Mouse (Mus musculus) layer of hippocampus, adult 9-11 months (tissue): ENCODE data around the gene Znhit3.
A peak's percentile ranks its signal among the peaks of the same experiment; 100 is the strongest.

Experiments used
- DNase-seq: peaks from one replicate; pipeline ENCODE4 v3.0.0; 2022

The Znhit3 gene

DNA sequence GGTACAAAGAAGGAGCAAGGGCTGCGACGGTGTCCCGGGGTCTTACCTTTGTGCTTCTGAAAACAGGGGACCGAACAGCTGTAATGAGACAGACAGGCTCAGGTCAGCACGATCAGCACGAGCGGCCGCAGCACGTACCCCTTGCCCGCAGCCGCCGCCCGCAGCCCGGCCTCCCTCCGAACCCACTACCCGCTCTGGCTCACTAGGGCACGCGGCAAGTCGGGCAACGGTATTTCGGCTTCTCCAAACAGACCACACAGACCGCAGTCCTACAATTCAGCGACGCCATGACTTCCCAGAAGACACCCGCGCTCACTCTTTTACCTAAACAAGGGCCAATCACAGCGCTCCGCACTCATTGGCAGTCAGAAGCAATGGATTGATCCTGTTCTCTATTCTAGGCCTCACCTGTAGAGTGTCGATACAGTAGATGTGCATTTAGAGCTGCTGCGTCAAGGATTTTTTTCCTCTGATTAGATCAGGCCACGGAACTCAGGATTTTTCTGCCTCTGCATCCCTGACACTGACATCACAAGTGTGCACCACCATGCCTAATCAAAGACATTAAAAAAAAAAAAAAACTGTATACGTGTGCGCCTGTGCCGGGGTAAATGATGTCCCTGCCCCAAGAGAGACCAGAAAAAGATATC is at the start of gene Znhit3:
Znhit3 (minus strand) TSS at position 314 of the 650 bp plus-strand sequence.
- peak; percentile 94 for DNase-seq

DNA sequence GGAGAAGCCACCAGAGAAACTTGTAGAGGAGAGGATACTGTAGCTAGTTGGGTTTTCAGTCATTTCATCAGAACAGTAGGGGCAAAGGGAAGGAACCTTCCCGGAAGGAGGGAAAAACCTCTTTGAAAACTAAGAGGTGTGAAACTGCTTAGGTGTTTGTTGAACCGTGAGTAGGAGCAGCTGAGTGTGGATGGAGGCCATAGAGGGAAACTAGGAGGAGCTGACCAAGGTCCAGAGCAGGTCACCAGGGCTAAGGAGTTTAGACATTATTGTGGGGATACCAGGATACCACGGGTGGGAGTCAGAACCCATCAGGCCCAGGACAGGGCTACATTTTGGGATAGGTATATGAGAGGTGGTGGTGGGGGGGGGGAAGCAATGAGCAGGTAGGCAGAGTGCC is 47.4 kb upstream of the Znhit3 start:
- DNase-seq = no peak

GRCm38 (mm10) chr11:84962536-84962935 is 46.4 kb upstream of the Znhit3 start:
- DNase-seq = no peak

DNA sequence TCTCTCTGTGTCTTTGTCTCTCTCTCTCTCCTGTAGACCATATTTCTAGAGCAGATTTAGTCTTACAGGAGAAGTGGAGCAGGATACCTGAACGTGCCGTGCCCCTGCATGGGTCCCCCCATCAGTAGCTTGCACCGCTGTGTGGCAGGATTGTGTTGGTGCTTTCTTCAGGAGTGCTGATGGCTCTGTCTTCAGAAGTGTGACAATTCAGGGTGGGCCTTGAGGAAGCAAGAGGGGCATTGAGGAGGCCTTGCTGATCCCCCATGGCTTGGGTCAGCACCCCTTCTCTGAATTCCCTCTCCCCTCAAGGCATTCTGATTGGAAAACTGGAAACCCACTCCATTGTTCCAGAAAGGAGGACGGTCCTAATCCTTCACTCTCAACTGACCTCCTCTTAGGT is 45.4 kb upstream of the Znhit3 start:
- DNase-seq = no peak

DNA sequence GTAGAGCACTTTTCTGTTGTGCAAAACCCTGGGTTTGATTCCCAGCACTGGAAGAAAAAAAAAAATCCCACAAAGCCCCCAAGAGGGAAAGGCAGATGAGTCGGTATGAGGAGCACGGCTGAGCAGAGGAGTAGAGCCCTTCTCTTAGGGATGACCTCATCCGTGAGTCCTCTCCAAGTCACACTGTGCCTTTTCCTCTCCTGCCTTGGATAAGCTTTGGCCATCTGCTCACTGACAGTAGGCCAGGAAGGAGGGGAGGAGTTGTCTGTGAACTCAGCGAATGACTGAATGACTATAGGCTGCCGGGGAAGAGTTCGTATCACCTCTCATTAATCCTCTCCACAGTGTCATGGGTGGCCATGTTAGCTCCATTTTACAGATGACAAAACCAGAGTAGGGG is 44.6 kb upstream of the Znhit3 start:
- no peak for DNase-seq

GRCm38 (mm10) chr11:84960291-84960690 is 44.1 kb upstream of the Znhit3 start:
- DNase-seq = no peak

DNA sequence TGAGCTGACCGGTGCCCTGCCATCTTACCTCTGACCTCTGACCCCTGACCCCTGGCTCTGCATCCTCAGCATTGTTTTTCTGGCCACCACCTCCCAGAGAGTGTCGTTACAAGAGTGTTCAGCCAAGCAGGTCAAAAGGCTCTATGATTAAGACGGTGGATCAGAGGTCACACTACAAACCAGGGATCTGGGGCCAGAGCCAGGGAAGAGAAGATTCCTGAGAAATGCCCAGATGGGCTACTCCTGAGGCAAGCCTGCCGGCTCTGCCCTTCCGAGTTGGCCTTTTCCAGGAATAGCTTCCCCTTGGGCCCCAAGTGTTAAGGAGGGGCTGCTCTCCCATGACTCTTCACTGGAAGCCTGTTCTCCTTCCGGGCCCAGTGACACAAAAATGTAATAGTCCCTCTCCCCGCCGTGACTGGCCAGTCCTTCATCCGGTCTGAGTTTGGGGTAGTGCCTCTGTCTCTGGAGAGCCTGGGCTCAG is 43.6 kb upstream of the Znhit3 start:
- DNase-seq = no peak

DNA sequence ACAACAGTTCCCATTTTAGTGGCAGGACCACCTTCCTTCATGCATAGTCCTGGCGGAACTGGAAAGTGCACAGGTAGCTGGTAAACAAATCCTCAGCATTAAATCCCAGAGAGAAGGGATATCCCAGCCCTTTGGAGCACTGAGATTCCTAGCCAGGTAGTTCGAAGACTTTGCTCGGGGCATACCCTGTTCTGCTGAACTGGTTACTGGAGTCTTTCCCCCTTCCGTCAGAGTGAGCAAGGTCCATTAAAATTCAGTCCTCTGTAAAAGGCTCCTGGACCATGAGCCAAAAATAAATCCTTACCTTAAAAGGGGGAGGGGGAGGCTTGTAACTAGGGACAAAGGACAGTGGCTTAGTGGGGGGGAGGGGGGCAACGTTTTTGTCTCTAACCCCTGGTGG is 43.0 kb upstream of the Znhit3 start:
- DNase-seq = no peak

- no peak for DNase-seq
These were observed 42.1 kb upstream of the Znhit3 start for GRCm38 (mm10) chr11:84958271-84958630.

DNA sequence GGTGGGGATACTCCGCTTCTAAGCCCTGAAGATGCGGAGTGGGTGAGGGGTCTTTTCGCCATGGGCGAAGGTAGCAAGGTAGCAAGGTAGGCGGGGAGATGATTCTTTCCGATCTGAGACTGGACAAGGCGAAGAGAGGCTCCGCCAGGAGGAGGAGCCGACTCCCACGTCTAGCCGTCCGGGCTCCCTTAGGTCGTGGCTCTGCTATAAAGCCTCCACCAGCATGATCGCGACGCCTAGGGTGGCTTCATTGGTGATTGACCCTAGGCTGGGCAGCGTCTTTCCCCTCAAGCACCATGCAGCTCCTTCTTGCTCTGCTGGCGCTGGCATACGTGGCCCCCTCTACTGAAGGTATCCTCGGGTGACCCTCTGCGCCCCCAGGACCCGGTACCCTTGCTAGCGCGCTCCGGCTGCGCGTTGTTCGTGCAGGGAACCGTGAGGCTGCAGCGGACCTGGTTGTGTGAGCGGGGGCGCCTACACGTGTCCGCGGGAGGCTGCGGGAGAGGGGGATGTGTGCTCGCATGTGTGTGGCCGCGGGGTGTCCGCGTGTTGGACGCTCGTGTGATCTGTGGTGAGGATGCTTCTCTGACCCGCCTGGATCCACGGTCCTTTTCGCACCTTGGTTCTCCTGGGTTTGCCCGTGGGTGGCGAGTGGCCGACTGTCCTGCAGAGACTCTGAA is 41.6 kb upstream of the Znhit3 start, which contains the start of gene Car4:
Car4 (plus strand) TSS at position 196 of the 680 bp plus-strand sequence.
- no peak for DNase-seq

DNA sequence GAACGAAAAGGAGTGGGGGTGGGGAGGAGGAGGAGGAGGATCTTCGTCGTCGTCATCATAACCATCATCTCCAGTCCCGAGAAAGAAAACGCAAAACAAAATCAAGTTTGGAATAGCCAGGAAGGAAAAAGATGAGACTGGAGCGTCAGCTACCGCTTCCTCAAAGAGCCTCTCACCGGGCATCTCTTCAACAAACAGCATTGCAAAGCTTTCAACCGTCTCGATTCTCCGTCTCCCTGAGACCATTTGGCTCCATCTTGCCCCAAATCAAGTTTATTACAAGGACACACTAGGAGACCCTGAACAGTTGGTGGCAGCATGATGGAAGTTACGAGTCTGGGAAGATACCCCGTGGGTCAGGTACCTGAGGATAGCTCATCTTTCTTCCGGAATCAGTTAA is 41.0 kb upstream of the Znhit3 start:
- DNase-seq = no peak

GRCm38 (mm10) chr11:84956400-84956799 is 40.2 kb upstream of the Znhit3 start:
- DNase-seq = no peak

DNA sequence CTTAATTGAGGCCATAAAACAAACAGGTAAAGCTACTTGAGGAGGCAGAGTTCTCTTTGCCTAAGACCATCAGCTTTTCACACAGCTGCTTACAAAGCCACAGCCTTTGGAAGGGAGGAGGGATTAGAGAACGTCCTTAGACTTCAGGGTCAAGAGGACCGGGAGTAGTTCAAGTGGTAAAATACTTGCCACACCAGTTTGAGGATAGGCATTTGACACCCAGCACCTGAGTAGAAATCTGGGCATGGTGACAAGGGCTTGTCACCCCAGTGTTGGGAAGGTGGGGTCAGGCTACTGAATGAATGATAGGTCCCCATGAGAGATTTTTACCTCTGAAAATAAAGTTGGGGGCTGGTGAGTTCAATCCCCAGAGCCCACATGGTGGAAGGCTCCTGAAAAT is 36.4 kb upstream of the Znhit3 start:
- no peak for DNase-seq

DNA sequence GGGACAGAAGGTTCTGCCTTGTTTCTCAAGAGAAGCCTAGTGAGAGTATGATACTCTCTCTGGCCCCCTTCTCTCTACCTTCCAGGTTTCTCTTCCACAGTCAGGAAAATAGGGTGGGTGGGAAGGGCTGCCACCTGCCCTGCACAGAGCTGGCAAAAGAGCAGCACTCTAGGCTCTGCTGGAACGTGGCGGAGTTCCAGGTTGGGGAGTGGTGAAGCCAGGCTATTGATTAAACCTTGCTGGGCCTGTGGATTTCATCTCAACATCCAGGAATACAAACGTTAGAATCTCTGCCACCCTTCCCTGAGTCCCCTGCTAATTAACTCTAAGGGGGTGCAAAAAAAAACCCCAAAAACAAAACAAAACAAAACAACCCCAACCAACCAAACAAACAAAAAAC is 32.4 kb upstream of the Znhit3 start:
- no peak for DNase-seq

DNA sequence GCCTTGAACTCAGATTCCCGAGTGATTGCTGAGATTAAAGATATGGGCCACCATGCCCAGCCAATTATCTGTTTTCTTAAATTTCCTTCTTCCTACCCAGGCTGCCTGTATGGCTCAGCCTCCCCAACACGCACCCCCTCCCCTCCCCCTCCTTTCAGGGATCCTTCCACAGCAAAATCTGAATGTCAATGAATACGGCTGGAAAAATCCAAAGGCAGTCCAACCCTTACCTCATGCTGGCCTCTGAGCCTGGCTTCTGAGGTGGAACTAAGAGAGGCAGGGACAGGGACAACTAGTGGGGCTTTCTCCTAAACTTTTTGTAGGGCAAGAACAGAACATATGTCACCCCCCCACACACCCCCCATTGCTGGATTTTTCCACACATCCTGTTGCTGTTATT is 31.9 kb upstream of the Znhit3 start:
- DNase-seq = no peak

GRCm38 (mm10) chr11:84947206-84947605 is 31.0 kb upstream of the Znhit3 start:
- DNase-seq = no peak

GRCm38 (mm10) chr11:84945841-84946240 is 29.7 kb upstream of the Znhit3 start:
- DNase-seq = no peak

- no peak for DNase-seq
These were observed 28.7 kb upstream of the Znhit3 start for GRCm38 (mm10) chr11:84944639-84945435.

DNA sequence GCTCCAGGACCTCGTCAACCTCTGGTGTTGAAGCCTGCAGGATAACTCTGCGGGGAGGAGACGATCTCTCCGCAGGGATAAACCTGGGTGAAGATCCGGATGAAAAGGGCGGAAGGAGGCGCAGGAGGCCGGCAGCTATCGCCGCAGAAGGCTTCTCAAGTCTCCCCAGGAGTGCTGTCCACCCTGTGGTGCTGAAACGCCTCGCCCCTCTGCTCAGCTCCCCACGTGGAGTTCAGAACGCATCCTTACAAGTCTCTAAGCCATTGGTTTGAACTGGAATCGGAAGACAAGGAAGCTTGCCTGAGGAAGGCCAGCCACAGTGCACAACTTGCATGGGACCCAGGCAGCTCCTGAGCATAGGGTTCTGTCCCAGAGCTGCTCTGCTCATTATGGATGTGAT is 27.8 kb upstream of the Znhit3 start:
- no peak for DNase-seq

GRCm38 (mm10) chr11:84940140-84940539 is 24.0 kb upstream of the Znhit3 start:
- no peak for DNase-seq

DNA sequence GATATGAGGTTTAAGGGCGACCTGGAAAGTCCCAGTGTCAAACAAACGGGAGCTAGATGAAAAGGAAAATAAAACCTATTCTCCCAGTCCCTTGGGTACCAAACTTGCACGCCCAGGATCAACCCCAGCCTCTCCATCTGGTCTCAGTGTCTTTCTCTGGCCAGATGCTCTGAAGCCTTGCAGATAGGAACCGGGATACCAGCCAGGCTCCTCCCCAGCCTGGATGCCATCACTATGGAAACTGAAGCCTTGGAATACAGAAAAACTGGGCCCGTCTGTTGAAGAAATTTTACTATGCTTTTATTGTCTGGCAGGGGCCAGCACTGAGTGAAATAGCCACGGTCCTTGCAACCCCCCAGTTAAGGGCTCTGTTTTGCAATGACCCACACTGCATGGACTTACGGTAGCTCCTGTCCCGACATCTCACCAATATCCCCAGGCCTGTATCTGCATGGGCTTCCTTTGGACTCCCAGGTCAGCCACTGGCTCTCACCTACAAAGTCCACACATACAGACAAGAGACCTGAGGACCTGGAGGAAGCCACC is 23.4 kb upstream of the Znhit3 start:
- peak; percentile 85 for DNase-seq

DNA sequence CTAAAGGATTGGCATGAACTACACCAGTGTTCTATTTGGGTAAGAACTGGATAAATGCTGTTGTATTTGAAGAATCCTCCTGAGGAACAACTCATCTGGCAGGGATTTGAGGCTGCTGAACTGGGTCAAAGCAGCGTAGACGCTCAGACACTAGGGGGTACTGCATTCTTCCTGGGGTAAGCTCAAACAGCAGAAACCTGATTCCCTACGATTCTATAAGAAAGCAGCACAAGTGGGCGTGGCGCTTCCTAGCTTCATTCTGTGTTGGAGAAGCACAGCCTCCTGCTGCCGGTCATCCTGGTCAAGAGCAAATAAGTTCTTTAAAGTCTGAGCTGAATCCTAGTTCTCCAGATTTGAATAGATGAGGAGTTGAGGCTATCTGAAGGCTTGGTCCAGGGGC is 16.1 kb upstream of the Znhit3 start:
- no peak for DNase-seq

GRCm38 (mm10) chr11:84920981-84921380 is 4.8 kb upstream of the Znhit3 start:
- DNase-seq = peak; percentile 30

- DNase-seq = no peak
These were observed 3.8 kb upstream of the Znhit3 start for GRCm38 (mm10) chr11:84919951-84920350.
